Mouse (Mus musculus): ENCODE results near the gene Usp29. TPM values are rescaled to one million over a fixed set of nuclear protein-coding genes. Genes with fewer than 3 reads are reported as not detected.
"Not testable (repeated sequence)": the region's sequence is repeated elsewhere in the genome, so short reads cannot be mapped to it uniquely, and the experiment has no call there.

The Usp29 gene
- total RNA-seq, 2 experiments from 2014 or later: not detected

DNA sequence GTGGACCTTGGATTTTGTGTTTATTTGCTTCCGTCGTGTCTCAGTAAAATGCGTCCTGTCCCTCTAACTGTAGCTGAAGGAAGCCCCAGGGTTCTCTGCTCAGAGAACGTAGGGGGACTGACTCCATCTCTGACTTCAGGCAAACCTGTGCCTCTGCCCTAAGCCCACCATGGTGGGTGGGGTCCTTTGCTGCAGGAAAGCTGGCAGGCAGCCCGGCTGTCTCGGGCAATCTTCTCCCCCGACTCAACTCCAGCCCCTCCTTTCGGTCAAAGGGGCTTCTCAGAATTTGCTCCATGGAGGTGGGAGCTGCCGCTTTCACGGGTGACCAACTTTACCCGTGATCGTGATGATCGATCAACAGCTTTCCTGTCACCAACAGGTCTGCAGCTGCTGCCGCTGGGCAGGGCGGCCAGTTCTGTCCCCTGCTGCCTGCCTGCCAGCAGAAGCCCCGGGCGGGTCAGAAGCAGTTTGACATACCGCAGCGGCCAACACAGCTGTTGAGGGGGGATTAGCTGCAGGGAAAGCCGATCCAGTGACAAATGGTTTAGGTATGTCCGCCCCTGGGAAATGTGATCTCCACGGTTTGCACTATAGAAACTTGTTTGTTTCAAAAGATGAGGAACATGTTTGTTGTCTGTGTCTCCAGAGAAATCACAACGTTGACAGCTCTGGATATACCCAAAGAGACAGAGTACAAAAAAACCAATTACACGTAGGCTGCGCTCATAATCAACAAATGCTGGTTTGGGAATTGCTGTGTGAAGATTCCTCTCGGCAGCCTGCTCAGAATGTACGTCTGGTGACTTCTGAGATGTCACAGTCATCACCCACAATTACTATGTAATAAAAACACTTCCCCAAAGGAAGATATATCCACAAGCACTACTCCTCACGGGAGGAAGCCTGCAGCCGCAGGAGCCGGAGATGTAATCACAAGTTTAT is 183.3 kb downstream of the Usp29 start:
- ATAC-seq (replicated peaks; ENCODE audit: poor library complexity, severe bottlenecking): no peak

DNA sequence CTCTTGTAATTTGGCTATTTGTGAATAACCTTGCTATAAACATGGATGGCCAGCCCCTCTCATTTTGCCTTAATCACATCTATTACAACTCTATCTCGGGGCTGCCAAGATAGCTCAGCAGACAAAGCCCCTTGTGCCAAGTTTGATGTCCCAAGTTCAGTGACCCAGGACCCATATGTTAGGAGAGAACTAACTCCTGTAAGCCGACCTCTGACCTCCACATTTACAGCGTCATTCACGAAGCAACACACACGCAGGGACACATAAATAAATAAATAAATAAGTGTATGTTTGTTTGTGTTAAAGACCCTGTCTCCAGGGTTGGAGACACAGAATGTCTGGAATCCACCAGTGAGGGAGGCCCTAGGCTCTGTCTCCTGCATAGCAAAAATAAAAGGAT is 186.7 kb downstream of the Usp29 start:
- no peak for ATAC-seq (replicated peaks; ENCODE audit: poor library complexity, severe bottlenecking)

DNA sequence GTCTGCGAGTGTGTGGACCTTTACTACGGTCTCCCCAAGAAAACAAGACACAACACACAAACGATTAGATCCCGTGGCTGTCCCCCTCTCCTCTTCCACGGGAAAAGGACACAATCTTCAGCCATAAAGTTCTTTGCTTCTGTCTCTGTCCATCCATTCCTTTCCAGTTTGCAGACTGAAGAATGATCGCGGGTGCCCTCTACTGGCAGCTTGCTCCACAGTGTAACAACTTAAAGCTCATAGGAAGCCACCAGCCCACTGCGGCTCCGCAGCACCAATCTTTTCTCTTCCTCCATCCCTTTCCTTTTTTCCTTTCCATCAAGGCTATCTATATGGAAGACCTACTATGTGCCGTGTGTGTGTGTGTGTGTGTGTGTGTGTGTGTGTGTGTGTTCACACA is 187.9 kb downstream of the Usp29 start:
- ATAC-seq (replicated peaks; ENCODE audit: poor library complexity, severe bottlenecking): peak; percentile 50; the same call in 1 of the 2 replicates

DNA sequence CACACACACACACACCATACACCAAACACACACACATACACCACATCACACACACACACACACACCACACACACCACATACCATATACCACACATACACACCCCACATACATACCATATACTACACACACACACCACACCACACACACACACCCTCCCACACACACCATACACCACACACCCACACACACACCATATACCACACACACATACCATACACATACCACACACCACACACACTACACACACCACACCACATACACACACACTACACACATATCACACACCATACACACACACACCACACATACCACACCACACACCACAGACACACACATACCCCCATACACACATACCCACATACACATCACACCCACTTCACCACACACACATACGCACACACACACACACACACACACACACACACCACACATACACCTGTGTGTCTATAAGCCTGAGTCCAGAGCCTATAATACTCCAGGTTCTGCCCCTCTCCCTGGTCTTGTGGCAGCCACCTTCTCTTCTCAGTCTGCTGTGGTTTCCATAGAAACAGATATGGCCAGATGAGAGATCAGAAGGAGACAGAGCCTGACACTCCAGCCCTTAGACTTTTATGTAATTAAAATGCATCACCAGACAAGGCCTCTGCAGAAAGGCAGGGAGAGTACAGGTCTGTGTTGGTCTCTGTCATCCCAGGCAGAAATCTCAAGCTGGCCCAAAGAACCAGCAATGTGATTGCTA is 188.9 kb downstream of the Usp29 start:
- no peak for ATAC-seq (replicated peaks; ENCODE audit: poor library complexity, severe bottlenecking)

DNA sequence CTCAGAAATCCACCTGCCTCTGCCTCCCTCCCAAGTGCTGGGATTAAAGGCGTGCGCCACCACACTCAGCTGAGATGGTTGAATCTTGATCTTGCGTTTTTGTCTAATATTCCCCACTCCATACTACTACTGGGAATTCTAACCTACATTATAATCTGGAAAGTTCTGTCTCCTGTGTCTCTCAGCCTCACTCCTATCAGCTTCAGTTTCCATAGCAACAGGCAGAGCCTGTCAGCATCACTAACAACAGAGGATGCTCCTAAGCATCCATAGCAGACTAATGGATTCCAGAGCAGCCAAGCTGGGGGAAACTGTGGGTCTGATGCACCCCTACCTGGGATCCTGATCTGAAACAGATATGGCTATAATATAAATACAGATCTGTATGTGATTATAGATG is 193.1 kb downstream of the Usp29 start:
- ATAC-seq (replicated peaks; ENCODE audit: poor library complexity, severe bottlenecking): no peak

DNA sequence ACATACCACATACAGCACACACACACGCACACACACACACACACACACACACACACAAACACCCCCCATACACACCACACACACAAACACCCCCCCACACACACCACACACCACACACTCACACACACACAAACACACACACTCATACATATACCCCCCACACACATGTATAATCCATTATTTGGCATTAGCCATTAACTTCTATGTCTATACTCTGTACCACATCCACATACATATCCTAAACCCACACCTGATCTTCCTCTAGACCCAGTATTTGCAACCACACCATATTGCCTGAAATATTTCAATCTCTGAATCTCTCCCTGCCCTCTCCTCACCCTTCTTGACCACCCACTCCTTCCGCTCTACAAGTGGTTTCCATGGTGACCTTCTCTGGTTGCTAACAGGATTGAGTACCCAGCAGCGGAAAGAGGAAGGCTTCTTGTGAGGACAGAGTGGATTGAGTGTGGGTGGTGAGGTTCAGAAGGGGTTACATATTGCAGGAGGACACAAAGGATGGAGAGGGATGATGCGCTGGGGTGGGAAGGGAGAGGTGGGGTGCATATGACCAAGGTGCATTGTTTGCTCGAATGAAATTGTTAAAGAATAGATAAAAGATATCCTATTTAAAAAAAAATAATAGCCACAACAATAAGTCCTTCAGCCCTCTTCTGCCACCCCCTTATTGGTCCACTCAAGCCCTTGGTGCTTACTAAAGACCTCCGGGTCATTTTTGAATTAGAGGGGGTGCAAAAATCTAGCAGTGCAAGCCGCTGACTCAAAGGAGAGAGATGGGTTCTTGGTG is 195.8 kb downstream of the Usp29 start:
- no peak for ATAC-seq (replicated peaks; ENCODE audit: poor library complexity, severe bottlenecking)

DNA sequence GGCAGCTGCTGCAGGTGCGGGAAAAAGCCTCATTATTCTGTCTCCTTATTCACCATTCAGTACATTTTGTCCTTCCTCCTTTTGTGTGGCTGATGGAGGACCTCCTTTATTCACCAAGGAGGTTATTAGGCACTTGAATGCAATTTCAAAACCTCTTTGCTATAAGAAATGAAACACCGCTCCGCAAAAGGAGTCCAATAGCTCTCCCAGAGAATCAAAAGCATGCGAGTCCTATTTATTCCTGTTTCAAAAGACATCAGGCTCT is 196.3 kb downstream of the Usp29 start:
- ATAC-seq (replicated peaks; ENCODE audit: poor library complexity, severe bottlenecking): no peak

DNA sequence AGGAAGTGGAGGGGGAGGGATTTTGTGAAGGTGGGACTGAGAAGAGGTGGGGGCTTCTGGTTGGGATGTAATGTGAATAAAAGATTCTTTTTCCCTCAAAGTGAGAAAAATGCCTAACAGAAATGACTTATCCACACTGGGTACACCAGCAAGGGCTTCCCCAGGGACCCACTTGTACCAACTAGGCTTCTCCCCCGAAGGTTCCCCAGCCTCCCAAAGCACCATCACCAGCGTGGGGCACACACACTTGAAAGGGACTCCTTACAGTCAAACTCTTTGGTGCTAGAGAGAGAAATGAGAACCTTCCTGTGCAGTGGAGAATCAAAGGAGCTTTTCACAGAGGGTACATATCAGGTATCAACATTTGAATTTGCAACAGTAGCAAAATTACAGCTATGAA is 198.9 kb downstream of the Usp29 start:
- ATAC-seq (replicated peaks; ENCODE audit: poor library complexity, severe bottlenecking): no peak

DNA sequence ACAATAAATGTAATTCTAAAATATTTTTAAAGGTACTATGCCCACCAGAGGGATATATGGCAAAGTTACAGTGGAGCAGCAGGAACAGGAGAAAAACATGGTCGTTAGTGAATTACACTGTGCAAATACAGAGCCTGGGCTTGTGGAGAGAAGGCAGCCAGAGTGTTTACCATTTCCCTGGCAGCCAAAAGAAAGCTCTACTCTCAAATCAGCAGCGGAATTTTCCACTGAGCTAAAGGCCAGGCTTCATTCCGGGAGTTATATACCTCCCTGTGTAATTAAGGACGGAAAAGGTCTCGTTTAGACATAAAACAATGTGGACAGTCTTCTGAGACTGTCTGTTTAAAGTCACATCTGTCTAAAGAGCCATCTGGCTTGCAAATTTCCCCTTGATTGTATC is 204.4 kb downstream of the Usp29 start:
- ATAC-seq (replicated peaks; ENCODE audit: poor library complexity, severe bottlenecking): no peak

DNA sequence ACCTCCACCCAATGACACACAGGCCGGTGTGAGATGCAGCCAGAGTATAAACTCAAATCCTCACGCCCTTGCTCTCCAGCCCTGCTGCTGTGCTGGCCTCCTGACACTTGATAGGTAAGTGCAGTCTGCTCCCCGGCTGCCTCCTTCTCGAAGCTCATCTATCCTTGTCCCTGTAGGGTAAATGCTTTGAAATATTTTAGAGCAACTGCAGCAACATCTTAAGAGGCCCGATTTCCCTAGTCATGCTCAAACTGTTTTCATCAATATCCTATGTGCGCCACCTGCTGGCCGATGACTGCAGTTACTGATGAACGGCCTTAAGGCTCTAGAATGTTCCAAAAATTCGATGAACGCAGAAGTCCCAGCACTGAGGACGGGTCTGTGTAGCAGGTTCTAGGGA is 206.7 kb downstream of the Usp29 start:
- ATAC-seq (replicated peaks; ENCODE audit: poor library complexity, severe bottlenecking): peak; percentile 79

DNA sequence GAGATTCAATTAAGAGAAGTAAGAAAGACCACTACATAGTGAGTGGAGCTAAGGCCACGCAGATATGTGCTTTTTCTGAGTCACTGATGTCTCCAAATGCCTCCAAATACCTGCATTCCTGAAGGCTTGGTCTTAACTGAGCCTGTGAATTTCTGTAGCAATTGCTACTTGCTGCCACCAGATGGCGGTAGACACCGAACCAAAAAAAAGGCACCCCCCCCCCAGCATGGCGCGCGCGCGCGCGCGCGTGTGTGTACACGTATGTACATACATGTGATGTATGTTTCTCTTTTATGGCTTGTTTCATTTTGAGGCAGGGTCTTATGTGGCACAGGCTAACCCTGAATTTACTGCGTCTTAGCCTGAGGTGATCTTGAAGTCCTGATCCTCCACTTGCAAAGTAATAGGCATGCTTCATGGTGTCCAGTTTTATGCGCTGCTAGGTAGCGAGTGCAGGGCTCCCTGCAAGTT is 210.4 kb downstream of the Usp29 start:
- peak; percentile 95 for ATAC-seq (replicated peaks; ENCODE audit: poor library complexity, severe bottlenecking)

DNA sequence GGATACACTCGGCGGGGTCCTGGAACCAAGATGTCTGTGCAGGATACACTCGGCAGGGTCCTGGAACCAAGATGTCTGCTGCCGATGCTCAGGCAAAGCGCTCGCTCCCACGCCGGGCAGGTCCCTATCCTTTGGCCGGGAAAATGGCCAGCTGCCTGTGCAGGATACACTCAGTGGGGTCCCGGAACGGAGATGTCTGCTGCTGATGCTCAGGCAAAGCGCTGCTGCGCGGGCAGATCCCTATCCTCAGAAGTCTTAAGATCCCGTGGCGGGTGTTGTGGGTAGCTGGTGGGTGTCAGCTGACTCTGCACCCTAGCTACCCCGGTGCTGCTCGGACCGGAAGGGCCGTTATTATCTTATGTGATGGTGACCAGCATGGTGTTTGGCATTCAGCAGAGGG is 217.7 kb downstream of the Usp29 start:
- not testable (repeated sequence) for ATAC-seq (replicated peaks; ENCODE audit: poor library complexity, severe bottlenecking)

DNA sequence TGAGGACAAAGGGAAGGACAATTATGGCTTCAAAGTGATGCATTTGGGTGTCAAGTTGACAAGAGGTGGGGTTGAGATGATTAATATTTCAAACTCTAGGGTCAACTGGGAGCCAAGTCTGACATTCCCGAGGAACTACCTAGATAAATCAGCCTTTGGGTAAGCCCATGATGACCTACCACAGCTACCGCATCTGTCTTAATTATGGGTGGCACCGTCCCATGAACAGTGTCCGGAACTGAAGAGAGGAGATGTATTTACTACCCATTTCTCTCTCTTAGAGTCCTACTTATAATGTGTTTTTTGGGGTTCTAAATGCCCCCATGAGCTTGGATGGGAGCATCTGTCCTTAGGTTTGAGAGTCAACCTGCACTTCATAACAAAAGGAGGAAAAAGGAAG is 226.2 kb downstream of the Usp29 start:
- ATAC-seq (replicated peaks; ENCODE audit: poor library complexity, severe bottlenecking): no peak

DNA sequence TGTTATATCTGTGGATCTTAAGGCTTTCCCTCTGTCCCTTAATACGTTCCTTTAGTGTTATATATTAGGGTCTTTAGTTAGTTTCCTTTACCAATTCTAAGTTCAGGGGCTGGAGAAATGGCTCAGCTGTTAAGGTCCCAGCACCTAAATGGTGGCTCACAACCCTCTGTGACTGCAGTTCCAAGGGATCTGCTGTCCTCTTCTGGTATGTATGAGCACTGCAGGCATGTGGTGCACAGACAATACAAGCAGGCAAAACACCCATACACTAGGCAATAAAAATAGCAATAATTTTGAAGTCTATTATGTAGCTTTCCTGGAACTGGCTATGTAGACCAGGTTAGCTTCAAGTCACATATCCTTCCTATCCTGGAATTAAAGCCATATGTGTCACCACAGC is 228.2 kb downstream of the Usp29 start:
- no peak for ATAC-seq (replicated peaks; ENCODE audit: poor library complexity, severe bottlenecking)

DNA sequence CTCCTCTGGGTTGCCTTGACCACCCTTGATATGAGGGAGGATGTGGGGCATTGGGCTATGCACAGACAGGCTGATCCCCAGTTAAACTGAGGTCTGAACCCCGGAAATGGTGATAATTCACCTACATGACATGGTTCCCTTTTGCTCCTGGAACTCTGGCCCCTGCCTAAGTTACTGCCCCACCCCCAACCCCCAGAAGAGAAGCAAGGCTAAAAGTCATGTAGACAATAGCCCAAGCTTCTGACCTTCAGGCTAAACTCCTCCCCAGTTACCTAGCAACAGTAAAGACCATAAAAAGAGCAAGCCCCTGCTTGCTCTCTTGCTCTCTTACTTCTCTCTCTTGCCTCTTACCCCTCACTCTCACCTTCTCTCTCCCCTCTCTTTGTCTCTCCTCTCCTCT is 243.2 kb downstream of the Usp29 start:
- ATAC-seq (replicated peaks; ENCODE audit: poor library complexity, severe bottlenecking): no peak

DNA sequence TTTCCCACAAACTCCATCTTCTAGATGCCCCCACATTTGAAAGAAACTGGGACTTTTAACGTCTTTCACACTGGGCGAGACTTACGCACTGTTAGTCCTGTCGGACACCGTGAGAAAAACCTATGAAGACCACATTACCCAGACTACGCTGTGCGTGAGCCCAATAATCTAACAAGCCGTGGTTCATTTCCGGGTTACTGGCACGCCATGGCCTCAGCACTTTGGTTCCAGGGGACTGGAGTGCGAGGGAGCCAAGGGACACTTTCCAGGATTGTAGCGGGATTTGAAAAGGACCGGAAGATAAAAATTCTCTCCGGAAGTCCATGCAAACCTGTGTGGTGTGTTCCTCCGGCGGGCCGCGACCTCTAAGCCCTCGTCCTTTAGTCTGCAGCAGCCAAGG is 246.5 kb downstream of the Usp29 start:
- no peak for ATAC-seq (replicated peaks; ENCODE audit: poor library complexity, severe bottlenecking)

DNA sequence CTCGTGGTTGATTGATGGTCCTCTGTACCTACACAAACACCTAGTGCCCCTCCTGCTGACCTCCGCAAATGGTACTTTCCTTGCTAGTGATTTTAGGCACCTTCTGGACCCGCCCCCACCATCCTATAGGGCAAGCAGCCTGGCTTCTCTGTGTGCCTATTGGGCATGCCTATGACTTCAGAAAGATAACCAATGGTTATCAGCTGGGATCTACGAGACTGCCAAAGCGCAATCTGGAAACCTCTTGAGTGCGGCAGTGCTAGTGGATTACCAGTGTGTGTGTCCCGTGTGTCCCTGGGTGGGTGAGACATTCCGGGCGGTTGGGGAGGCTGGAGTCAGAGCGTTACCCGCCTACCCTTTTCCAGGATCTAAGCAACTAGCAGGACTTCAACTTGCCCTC is 264.9 kb downstream of the Usp29 start, which contains the start of gene Aurkc:
Aurkc (plus strand) TSS at position 50 of the 400 bp plus-strand sequence.
- not testable (repeated sequence) for ATAC-seq (replicated peaks; ENCODE audit: poor library complexity, severe bottlenecking)

DNA sequence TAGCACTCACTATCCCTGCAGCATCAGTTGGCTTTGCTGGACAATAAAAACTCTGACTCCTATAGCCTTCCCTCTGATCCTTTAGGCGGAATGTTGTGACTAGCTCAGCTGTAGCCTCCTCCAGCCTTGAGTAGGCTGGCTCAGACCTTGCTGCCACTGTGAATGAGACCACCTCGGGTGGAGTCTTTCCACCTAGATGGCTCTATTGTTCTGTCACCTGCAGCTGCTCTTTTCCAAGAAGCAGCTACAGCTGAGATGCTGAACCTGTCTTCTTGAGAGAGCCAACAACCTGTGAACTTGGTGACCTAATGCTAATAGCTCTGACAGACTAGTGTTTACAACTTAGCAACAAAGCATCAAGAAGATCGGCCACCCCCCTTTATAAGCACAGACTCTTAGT is 268.5 kb downstream of the Usp29 start:
- ATAC-seq (replicated peaks; ENCODE audit: poor library complexity, severe bottlenecking): not testable (repeated sequence)

DNA sequence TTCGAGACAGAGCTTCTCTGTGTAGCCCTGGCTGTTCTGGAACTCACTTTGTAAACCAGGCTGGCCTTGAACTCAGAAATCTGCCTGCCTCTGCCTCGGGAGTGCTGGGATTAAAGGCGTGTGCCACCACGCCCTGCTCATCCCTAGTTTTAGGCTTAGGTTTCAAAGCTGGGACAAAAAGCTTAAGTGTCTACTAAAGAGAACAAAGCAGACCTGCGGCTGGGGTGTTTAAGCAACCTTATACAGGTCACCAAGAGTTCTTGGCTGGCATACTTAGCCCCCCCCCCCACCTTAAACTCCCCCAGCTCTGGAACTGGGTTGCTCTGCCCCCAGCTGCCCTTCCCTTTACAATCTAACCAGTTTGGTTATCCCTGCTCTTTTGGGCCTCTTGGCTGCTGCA is 275.1 kb downstream of the Usp29 start:
- not testable (repeated sequence) for ATAC-seq (replicated peaks; ENCODE audit: poor library complexity, severe bottlenecking)
